Mouse (Mus musculus): Measurements from ENCODE around the gene Ptpn7. TPM values are rescaled to one million over a fixed set of nuclear protein-coding genes. Genes with fewer than 3 reads are reported as not detected.
"Not testable (repeated sequence)": the region's sequence is repeated elsewhere in the genome, so short reads cannot be mapped to it uniquely, and the experiment has no call there.

The Ptpn7 gene
- polyA plus RNA-seq, 1 experiment from 2014 or later: 25.1 TPM

DNA sequence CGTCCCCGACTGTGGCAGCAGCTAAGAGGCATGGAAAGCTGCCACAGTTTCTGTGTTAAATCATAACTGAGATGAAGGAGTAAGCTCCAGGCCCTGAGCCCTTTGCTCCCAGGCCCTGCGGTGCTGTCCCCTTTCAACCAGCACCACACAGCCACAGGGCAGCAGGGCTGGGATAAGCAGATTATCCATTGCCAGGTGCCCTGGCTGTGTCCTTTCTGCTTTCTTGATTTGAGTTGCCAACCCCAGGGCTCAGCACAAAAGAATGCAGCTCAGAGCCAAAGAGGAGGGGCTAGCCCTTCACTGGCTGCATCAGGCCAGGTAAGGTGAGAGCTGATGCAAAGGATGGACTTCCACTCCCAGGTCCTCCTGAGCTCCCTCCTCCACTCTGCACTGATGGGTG lies 45.2 kb downstream of the Ptpn7 start:
- Histone ChIP-seq H3K27ac (no peak overlapping the region), H3K4me3 (ENCODE audit: inconsistent target) (no peak overlapping the region), H3K36me3 (ENCODE audit: inconsistent target) (no peaks in the 10 kb centered on the region), H3K79me2 (ENCODE audit: inconsistent target) (no peaks in the 10 kb centered on the region)
- 100% methylated on average over 3 of the region's 3 CpGs for WGBS (ENCODE audit: missing documents)

DNA sequence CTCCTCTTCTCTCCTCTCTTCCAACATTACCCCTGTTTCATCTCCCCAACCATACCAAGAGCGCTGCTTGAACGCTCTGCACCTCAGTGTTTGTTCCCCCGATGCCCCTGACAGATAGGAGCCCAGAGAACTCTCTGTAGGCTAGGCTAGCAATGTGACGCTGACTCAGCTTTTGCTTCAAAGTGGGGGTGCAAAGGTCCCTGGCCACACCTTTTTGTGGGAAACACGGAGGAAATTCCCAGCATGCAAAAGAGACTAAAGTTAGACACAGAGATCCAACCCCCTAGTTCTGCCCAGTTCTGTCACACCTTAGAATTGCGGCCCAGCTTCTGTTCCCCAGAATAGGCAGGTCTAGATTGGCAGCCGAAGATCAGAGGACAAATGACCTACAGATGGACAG lies 46.4 kb downstream of the Ptpn7 start:
- Histone ChIP-seq H3K79me2 (ENCODE audit: inconsistent target) (no peaks in the 10 kb centered on the region), H3K27ac (no peak overlapping the region), H3K36me3 (ENCODE audit: inconsistent target) (no peaks in the 10 kb centered on the region), H3K4me3 (ENCODE audit: inconsistent target) (no peak overlapping the region)
- WGBS (ENCODE audit: missing documents): 89% methylated on average over 7 of the region's 7 CpGs

DNA sequence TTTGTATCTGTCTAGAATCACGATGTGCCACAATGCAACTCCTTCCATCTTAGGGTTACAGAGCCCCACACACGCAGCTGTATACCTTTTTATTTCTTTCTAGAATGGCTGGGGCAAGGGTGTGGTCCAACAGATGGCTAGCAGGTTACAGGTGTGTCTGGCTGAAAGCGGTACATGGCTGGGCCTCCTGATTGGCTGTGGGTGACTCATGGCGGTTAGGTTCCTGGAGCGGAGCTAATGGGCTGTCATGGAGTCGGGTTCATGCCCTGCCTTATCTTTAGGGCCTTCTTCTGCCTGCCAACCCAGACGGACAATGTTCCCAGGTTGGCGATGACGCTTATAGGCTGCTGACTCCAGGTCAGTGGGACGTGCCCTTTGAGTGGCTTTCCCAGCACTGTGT lies 48.3 kb downstream of the Ptpn7 start:
- no peak overlapping the region for H3K27ac ChIP-seq
- no peaks in the 10 kb centered on the region for H3K36me3 ChIP-seq (ENCODE audit: inconsistent target)
- WGBS (ENCODE audit: missing documents): 89% methylated on average over 10 of the region's 10 CpGs
- H3K4me3 ChIP-seq (ENCODE audit: inconsistent target): no peak overlapping the region
- H3K79me2 ChIP-seq (ENCODE audit: inconsistent target): no peaks in the 10 kb centered on the region

DNA sequence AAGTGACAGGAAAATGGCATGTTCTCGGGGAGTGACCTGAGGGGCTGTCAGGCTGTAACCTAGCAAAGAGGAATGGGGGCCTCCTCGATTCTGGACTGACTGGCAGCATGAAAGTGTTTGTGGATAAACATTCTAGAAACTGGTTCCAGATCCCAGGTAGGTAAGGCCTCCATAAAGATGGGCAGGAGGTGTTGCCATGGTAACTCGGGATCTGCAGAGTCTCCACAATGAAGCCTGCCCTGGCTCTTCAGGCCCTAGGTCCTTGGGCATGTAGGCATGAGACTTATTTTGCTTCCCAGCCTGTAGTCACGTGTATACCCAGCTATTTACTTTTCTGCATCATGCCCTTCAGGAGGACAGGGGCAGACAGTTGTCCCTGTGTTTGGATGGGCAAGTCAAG lies 48.8 kb downstream of the Ptpn7 start:
- 86% methylated on average over 4 of the region's 4 CpGs for WGBS (ENCODE audit: missing documents)
- no peaks in the 10 kb centered on the region for H3K36me3 ChIP-seq (ENCODE audit: inconsistent target)
- H3K79me2 ChIP-seq (ENCODE audit: inconsistent target): no peaks in the 10 kb centered on the region
- no peak overlapping the region for H3K4me3 ChIP-seq (ENCODE audit: inconsistent target)
- no peak overlapping the region for H3K27ac ChIP-seq

DNA sequence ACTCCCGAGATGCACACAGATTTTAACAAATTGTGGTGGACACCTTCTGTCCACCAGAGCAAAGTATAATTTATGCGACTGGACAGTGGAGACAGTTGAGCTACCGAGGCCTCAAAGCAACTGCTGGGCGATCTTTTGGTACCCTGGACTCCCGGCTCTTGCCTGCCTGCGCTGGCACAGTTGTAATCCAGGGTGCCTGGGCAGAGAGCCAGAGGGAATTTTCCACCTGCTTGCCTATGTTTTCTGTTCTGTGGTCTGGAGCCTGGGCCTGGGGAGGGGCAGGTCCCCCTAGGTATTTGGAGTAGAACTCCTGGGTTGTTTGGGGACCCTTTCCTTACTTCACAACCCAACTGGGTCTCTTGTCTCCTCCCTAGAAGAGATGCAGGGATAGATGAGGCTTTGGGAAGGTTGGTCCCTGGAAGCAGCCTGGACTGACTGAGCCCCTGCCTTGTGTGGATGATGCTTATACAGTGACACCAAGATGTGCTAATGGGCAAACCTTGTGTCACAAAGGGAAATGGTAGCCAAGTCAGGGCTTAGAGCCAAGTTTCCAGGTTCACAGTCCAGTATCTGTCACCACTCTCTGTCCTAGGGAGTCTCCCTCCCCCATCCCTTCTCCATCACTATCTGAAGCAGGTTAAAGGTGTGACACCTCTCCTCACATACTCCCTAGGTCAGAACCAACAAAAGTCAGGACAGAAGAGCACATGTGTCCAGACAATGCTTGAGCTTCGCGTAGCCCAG lies 49.6 kb downstream of the Ptpn7 start:
- Histone ChIP-seq H3K36me3 (ENCODE audit: inconsistent target) (no peaks in the 10 kb centered on the region), H3K79me2 (ENCODE audit: inconsistent target) (no peaks in the 10 kb centered on the region), H3K27ac (no peak overlapping the region), H3K4me3 (ENCODE audit: inconsistent target) (no peak overlapping the region)
- WGBS (ENCODE audit: missing documents): 91% methylated on average over 8 of the region's 8 CpGs

DNA sequence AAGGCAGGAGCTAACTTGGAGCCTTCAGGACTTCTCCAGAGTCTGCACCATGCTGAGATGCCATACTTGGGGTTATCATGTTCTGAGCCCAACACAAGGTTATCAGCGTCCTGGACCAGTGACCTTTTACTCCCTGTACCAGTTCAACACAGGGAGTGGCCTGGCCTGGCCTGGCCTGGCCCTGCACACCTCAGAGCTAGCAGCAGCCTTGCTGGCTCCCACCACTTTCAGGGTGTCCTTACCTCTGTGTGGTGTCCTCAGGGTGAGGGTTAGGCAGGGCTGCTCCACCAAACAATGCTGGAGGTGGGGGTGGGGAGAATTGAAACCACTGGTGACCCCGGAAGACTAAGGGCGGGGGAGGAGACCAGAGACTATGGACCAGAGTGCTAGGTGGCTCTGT lies 50.5 kb downstream of the Ptpn7 start:
- Histone ChIP-seq H3K4me3 (ENCODE audit: inconsistent target) (no peak overlapping the region), H3K27ac (no peak overlapping the region), H3K79me2 (ENCODE audit: inconsistent target) (no peaks in the 10 kb centered on the region), H3K36me3 (ENCODE audit: inconsistent target) (no peaks in the 10 kb centered on the region)
- 82% methylated on average over 3 of the region's 3 CpGs for whole genome bisulfite sequencing (ENCODE audit: missing documents)

DNA sequence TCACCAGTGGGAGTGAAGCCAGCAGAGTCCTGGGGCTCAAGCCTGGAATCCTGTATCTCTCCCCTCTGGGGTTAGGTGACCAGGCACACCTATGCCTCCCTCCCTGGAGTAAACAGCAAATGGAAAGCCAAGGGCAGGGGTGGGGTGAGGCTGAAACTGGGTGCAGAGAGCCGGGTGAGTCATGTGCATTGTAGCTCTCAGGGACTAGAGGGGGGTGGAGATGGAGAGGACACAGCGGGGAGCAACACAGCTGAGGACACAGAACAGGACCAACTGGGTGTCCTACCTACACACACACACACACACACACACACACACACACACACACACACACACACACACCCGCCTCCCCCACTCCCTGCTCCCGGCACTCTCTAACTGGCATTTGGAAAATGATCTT lies 50.9 kb downstream of the Ptpn7 start:
- Histone ChIP-seq H3K27ac (no peak overlapping the region), H3K36me3 (ENCODE audit: inconsistent target) (no peaks in the 10 kb centered on the region), H3K79me2 (ENCODE audit: inconsistent target) (no peaks in the 10 kb centered on the region), H3K4me3 (ENCODE audit: inconsistent target) (no peak overlapping the region)
- 83% methylated on average over 3 of the region's 4 CpGs for WGBS (ENCODE audit: missing documents)

DNA sequence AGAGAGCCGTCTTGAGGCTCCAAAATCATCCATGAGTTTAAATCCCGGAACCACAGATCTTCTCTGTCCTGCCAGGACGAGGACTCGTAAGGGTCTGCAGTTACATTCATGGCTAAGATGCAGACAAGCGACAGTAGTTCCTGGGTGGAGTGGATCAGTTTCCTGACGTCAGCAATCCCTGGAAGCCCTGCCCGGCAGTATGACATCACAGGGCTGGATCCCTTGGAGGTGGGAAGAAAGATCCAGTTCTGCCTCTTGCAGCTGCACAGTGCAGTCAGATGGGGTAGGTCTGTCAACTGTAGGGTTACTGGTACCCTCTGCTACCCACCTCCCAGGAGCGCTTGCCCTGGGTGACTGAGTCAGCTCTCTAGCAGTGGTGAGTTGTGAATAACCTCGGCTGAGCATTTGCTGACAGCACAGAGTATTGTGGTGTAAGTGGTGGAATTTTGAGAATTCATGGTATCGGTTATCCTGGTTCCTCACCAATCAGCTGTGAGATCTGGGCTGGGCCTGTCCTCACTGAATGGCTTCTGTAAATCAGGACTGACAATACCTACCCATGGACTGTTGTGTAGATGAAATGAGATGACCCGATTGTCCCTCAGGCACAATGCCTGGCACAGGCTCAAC lies 51.6 kb downstream of the Ptpn7 start:
- WGBS (ENCODE audit: missing documents): 84% methylated on average over 11 of the region's 11 CpGs

DNA sequence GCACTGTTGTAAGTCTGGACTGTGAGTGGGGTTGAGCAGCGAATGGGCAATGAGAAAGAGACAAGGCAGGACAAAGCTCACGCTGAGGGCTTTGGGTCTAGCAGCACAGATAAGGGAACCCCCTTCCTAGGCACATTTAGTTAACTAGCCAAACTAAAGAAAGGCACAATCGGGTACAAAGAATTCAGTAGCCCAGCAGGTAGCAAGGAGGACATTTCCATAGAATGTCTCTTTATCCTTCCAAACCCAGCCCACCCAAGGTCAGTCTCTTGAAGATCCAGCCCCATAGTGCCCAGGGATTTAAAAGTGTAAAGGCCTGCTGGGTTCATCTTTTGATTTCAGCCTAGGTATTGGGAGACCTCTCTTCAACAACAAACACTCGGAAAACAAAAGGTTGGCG lies 53.4 kb downstream of the Ptpn7 start:
- no peak overlapping the region for H3K4me3 ChIP-seq (ENCODE audit: inconsistent target)
- WGBS (ENCODE audit: missing documents): 86% methylated on average over 5 of the region's 5 CpGs
- H3K79me2 ChIP-seq (ENCODE audit: inconsistent target): no peaks in the 10 kb centered on the region
- no peaks in the 10 kb centered on the region for H3K36me3 ChIP-seq (ENCODE audit: inconsistent target)
- no peak overlapping the region for H3K27ac ChIP-seq

More for the DNA sequence above, 51.6 kb downstream of the Ptpn7 start:
- Histone ChIP-seq H3K36me3 (ENCODE audit: inconsistent target) (no peaks in the 10 kb centered on the region), H3K79me2 (ENCODE audit: inconsistent target) (no peaks in the 10 kb centered on the region), H3K27ac (no peak overlapping the region), H3K4me3 (ENCODE audit: inconsistent target) (no peak overlapping the region)

DNA sequence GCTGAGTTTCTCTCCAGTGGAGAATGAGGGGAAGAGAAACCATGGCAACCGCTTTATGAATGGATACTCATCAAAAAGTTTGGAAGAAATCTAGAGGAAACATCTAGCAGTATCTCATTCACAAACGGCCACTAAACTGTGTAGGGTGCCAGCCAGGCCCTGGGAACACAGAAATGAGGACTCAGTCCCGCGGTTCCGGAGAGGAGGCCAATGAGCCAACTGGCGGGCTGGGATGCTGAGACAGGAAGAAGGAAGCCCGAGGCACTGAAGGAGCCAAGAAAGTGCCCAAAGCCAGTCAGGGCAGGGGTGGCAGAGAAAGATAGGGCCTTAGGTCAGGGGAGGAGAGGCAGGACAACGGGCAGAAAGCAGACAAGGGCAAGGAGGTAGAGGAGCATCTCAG lies 53.9 kb downstream of the Ptpn7 start:
- Histone ChIP-seq H3K4me3 (ENCODE audit: inconsistent target) (no peak overlapping the region), H3K79me2 (ENCODE audit: inconsistent target) (no peaks in the 10 kb centered on the region), H3K27ac (no peak overlapping the region), H3K36me3 (ENCODE audit: inconsistent target) (no peaks in the 10 kb centered on the region)
- 64% methylated on average over 8 of the region's 8 CpGs for WGBS (ENCODE audit: missing documents)

DNA sequence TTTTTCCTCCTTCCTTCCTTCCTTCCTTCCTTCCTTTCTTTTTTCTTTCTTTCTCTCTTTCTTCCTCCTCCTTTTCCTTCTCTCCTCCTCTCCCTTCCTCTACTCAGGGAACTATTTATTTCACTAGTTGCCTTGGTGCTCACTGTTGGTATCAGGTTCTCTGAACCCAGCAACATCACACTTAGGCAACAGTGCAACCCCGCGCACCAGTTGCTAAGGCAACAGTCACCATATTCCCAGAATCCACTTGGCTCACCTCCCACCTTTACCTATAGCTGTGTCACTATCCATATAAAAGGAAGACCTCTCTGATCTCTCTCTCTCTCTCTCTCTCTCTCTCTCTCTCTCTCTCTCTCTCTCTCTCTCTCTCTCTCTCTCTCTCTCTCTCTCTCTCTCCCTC lies 54.5 kb downstream of the Ptpn7 start:
- H3K27ac ChIP-seq; H3K36me3 ChIP-seq (ENCODE audit: inconsistent target); H3K4me3 ChIP-seq (ENCODE audit: inconsistent target); H3K79me2 ChIP-seq (ENCODE audit: inconsistent target): not testable (repeated sequence)
- WGBS (ENCODE audit: missing documents): 73% methylated on average over 2 of the region's 2 CpGs

DNA sequence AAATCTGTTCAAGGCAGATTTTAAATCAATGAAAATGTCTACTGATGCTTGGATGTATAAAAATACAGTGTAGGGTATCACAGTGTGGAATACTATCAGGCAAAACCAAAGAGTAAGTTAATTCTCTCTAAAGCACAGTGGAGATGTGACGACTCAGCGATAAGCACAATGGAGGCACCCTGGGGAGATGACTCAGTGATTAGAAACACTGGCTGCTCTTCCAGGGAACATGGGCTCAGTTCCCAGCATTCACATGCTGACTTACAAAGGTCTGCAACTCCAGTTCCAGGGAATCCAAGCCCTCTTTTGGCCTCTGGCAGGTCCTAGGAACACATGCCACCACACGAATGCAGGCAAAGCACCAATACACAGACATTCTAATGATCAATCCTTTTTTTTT lies 55.7 kb downstream of the Ptpn7 start:
- H3K4me3 ChIP-seq (ENCODE audit: inconsistent target): no peak overlapping the region
- H3K27ac ChIP-seq: no peak overlapping the region
- H3K36me3 ChIP-seq (ENCODE audit: inconsistent target): no peaks in the 10 kb centered on the region
- H3K79me2 ChIP-seq (ENCODE audit: inconsistent target): no peaks in the 10 kb centered on the region
- WGBS (ENCODE audit: missing documents): 77% methylated on average over 3 of the region's 3 CpGs

DNA sequence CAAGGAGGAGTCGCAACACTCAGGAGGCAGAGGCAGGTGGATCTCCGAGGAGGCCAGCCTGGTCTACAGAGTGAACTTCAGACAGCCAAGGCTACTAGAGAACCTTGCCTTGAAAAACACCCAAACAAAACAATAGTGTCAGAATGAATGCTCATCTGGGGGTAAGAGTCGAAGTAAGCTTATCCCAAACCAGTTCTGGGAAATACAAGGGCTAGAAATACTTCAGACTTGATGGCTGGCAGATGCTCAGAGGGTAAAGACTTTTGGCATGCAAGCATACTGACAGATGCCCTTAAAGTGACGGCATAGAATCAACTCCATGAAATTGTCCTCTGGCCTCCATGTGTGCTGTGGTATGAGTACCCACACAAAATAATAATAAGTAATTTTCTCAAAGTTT lies 56.7 kb downstream of the Ptpn7 start:
- WGBS (ENCODE audit: missing documents): 84% methylated on average over 4 of the region's 4 CpGs
- Histone ChIP-seq H3K27ac (no peak overlapping the region), H3K79me2 (ENCODE audit: inconsistent target) (no peaks in the 10 kb centered on the region), H3K4me3 (ENCODE audit: inconsistent target) (no peak overlapping the region), H3K36me3 (ENCODE audit: inconsistent target) (no peaks in the 10 kb centered on the region)

DNA sequence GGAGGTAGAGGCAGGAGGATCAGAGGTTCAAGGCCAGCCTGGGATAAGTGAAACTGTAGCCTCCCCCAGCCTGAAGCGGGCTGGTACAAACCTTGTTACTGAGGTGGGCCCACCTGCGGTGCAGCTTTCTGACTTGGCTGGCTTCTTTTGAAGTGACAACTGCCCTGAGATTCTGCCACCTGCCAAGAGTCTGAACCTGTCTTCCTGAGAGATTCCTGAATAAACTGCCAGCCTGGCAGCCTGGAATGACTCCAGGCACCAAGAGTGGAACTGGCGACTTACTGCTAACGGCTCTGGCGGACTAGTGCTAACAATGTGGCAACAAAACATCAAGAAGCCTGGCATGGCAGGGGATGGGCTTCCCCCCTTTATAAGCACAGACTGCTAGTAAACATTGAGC lies 61.8 kb downstream of the Ptpn7 start:
- H3K79me2 ChIP-seq (ENCODE audit: inconsistent target); H3K27ac ChIP-seq; H3K4me3 ChIP-seq (ENCODE audit: inconsistent target); H3K36me3 ChIP-seq (ENCODE audit: inconsistent target): not testable (repeated sequence)
- WGBS (ENCODE audit: missing documents): 95% methylated on average over 5 of the region's 5 CpGs

Measured in macrophage (primary cell).